Mouse (Mus musculus): ENCODE data around the gene Bbip1.

Gene Bbip1

DNA sequence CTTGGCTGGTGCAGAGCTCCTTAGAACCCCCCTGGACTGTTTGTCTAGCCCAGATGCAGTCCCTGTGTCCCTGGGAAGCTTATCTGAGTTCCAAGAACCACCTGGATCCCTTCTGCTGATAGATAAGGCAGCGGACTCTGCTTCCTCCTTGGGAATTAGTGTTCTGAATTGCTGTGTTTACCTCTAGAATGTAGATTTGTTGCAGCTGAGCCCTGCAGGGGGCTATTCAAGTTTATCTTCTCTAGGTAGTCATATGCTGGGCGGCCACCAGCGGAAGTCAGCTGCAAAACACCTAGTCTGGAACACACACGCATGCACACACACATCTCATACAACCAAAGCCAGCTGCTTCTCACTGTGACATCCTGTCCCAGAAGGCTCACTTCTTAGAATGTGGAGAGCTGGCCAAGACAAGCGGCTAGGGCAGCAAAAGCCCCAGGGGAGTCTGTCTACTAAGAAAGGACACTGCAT, 53.6 kb downstream of the Bbip1 start:
- no peak for DNase-seq (ENCODE audit: low read depth)

DNA sequence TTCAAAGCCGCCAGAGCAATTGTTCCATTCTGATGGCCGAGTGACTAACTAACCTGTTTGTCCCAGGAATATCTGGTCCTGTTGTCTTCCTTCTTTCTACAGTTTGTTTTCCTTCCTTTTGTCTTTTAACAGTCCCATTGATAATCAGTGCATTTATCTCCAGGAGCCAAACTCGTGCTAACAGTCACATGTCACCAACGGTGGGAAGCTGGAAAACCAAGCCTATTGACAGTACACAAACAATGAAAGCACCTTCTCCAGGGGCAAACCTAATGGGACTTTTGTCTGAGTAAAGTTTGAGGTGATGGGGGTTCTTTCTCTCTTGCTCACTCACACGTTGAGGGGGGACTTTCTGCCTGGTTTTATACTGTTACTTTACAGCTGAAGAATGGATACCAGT, 54.2 kb downstream of the Bbip1 start:
- DNase-seq (ENCODE audit: low read depth) = no peak

DNA sequence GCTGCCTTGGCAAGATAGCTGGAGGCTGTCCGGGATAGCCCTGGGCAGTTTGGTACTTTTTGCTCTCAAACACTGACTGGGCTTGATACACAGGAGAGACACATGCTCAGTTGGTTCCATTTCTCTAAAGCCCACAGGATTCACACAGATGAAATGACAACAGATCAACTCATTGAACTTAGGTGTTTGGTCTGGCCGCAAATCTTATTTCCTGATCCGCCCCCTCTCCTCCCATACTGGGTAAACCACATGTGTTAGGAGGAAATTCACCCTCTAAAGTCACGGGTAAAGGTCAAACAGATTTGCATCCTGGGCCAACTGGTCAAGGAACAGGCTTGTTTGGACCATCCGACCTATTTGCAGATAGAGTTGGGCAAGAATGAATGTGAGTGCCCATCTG, 54.9 kb downstream of the Bbip1 start:
- DNase-seq (ENCODE audit: low read depth) = no peak

DNA sequence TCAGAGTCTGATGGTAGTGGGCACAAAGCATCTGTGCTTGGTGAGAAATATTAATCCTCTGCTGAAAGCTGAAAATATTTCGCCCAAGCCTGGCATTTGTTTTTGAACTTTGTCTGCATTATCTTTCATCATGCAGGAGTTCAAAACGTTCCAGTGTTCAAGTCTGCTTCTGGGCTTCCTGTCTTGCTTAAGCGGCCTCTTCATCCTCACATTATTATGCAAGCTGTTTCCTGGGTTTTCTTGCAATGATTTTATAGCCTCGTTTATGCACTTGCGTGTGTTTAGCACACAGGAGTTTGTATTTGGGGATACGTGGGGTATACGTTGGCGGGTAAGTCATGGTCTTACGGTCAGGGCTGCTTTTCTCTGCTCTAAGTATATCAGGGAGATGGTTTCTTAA, 56.1 kb downstream of the Bbip1 start:
- no peak for DNase-seq (ENCODE audit: low read depth)

DNA sequence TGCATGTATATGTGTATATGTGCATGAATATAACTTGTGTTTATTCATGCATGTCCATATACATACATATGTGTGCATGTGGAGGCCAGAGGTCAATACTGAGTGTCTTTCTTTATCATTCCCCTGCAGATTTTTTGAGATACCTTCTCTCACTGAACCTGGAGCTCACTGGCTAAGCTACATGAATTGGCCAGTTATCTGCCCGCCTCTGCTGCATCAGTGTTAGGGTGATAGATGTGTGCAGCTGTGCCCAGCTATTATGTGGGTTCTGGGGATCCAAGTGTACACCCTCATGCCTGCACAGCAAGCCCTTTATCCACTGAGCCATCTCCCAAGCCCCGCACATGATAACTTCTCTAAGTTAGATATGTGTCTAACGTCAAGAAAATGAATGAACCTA, 56.6 kb downstream of the Bbip1 start:
- DNase-seq (ENCODE audit: low read depth) = no peak

DNA sequence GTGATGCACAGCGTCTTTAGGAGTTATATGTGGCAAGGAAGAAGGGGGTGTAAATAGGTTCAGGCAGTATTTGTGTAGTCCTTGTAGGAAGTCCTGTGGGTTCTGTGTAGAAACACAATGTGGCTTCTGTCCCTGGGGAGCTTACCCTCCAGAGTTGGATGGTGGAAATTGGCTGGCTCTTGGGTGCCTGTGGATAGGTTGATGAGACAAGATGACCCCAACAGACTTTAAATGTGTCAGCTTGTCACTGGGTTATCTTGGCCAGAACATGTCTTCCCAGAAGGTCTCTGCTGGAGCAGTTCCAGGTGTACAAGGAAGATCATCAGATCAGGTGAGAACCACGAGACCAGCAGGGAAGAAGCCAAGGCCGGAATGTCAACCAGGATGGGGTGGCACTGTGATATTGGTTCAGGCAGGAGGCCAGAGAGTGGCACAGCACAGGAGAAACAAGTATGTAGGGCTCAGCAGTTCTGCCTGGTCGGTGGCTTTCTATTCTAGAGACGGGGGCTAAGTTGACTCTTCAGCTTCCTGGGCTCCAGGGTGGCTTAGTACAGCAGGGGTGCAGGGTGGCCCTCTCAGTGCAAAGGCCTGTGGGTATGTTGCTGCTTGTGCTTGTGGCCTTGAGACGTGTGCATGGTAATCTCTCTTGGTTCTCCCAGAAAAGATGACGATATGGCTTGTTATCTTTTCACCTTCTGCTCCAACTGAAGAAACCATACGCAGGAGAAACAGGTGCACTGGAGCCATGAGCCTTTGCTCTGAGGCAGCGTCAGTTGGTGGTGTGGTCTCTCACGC, 57.7 kb downstream of the Bbip1 start:
- no peak for DNase-seq (ENCODE audit: low read depth)

DNA sequence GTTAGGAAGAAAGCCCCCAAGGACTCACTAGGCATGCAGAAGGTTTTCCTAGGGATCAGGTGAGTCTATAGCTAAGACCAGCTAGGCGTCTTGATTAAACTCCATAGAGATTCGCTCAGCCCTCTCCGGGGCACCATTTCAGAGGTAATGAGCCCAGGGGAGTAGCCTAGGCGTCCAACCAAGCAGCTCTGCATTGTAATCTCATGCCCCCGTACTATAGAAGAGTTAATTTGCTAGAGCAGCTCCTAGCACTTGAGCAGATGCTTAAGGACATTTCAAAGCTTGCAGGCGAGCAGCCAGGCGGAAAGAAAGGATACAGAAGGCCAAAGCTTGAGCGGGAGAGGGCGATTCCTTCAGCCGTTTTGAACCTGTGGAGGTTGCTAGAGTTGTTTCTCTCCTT, 59.0 kb downstream of the Bbip1 start:
- DNase-seq (ENCODE audit: low read depth) = no peak

DNA sequence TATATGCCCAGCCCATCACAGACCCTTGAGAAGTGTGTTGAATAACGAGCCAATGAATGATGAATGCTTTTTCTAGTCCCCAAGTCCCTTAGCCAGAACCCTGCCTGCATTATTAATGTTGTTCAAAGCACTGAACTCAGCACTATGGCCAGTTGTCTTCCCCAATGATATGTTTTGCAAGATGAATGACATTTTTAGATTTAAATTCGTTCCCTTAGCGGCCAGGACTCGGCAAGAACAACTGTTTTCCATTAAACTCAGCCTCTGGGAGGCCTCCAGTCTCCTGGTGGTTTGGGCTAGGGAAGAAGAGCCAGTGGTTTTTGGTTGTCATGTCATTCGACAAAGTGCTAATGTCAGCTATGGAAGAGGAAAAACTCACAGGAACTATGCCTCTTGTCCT, 62.6 kb downstream of the Bbip1 start:
- no peak for DNase-seq (ENCODE audit: low read depth)

DNA sequence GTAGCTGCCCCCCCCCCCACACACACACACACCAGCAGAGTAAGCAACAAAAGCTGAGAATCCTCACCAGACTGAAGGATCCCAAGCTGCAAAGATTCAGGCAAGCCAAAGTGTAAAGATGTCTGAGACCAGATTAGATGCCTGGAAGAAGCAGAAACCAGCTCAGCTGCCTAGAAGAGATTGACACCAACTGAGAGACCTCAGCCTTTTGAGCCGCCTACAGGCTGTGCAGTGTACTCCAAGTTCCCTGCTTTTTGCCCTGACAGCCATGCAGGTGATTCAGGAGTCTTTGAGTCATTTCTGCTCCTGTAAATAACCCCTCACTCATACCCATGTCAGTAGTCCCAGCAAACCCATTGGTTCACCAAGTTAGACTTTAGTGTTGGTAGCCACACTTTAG, 64.0 kb downstream of the Bbip1 start:
- DNase-seq (ENCODE audit: low read depth) = no peak
